Mouse (Mus musculus): ENCODE results near the gene Itpa.

The Itpa gene

GRCm38 (mm10) chr2:130656536-130656935, 10.9 kb upstream of the Itpa start:
- 52% methylated on average over 9 of the region's 9 CpGs for WGBS

GRCm38 (mm10) chr2:130657541-130657940, 9.9 kb upstream of the Itpa start:
- WGBS = 48% methylated on average over 6 of the region's 6 CpGs

- WGBS = 72% methylated on average over 10 of the region's 10 CpGs
Observed at GRCm38 (mm10) chr2:130658530-130658929, 8.9 kb upstream of the Itpa start.

- 85% methylated on average over 11 of the region's 11 CpGs for WGBS
Observed at GRCm38 (mm10) chr2:130663342-130663741, 4.1 kb upstream of the Itpa start.

GRCm38 (mm10) chr2:130664102-130664701, 3.2 kb upstream of the Itpa start, which contains the start of gene Ddrgk1:
Gene Ddrgk1, minus strand, starts transcription at chr2:130664659.
- under 1% methylated on average over 40 of the region's 40 CpGs for WGBS

GRCm38 (mm10) chr2:130677211-130677610, 9.8 kb downstream of the Itpa start:
- 87% methylated on average over 10 of the region's 10 CpGs for WGBS

- 70% methylated on average over 12 of the region's 12 CpGs for WGBS
Observed at GRCm38 (mm10) chr2:130679154-130679553, 11.7 kb downstream of the Itpa start.

GRCm38 (mm10) chr2:130679899-130680298, 12.5 kb downstream of the Itpa start:
- WGBS = 91% methylated on average over 6 of the region's 6 CpGs

- WGBS = 73% methylated on average over 3 of the region's 3 CpGs
Observed at GRCm38 (mm10) chr2:130681531-130681930, 14.1 kb downstream of the Itpa start.

GRCm38 (mm10) chr2:130685426-130685825, 18.0 kb downstream of the Itpa start:
- WGBS = 93% methylated on average over 9 of the region's 9 CpGs

GRCm38 (mm10) chr2:130689011-130689410, 21.6 kb downstream of the Itpa start:
- WGBS = 74% methylated on average over 2 of the region's 2 CpGs

GRCm38 (mm10) chr2:130693563-130693962, 26.2 kb downstream of the Itpa start:
- WGBS = 73% methylated on average over 3 of the region's 3 CpGs

GRCm38 (mm10) chr2:130696700-130697152, 29.3 kb downstream of the Itpa start:
- 2% methylated on average over 31 of the region's 31 CpGs for WGBS

- under 1% methylated on average over 59 of the region's 65 CpGs for whole genome bisulfite sequencing
Observed at GRCm38 (mm10) chr2:130697153-130697810, 29.9 kb downstream of the Itpa start, which contains the start of gene Slc4a11. Gene Slc4a11, minus strand, starts transcription at chr2:130697519.

- 6% methylated on average over 14 of the region's 14 CpGs for whole genome bisulfite sequencing
Observed at GRCm38 (mm10) chr2:130697821-130698266, 30.4 kb downstream of the Itpa start.

- 48% methylated on average over 9 of the region's 9 CpGs for WGBS
Observed at GRCm38 (mm10) chr2:130704040-130705001, 36.9 kb downstream of the Itpa start.

GRCm38 (mm10) chr2:130705178-130705577, 37.8 kb downstream of the Itpa start:
- WGBS = 67% methylated on average over 6 of the region's 6 CpGs

GRCm38 (mm10) chr2:130706602-130707001, 39.2 kb downstream of the Itpa start:
- 76% methylated on average over 4 of the region's 4 CpGs for WGBS

GRCm38 (mm10) chr2:130707057-130707456, 39.6 kb downstream of the Itpa start:
- whole genome bisulfite sequencing = 67% methylated on average over 10 of the region's 10 CpGs

GRCm38 (mm10) chr2:130717951-130718350, 50.5 kb downstream of the Itpa start:
- 58% methylated on average over 6 of the region's 6 CpGs for WGBS

GRCm38 (mm10) chr2:130724369-130724768, 57.0 kb downstream of the Itpa start:
- 45% methylated on average over 4 of the region's 4 CpGs for WGBS

- WGBS = 93% methylated on average over 1 of the region's 1 CpGs
Observed at GRCm38 (mm10) chr2:130727752-130728151, 60.3 kb downstream of the Itpa start.

Measured in cerebral cortex, adult 2 months (tissue).